Mouse (Mus musculus) embryonic fibroblast, embryonic 13.5 days (primary cell): Measurements from ENCODE around the gene Tpm4.

Experiments used
- CTCF ChIP-seq: IDR thresholded peaks from 2 replicates; pipeline ENCODE4 v1.5.1; 2011; ENCODE audit warnings: mild to moderate bottlenecking, control low read depth, low read length, moderate library complexity, borderline replicate concordance; ENCODE audit not compliant: insufficient read depth
- POLR2A ChIP-seq: IDR thresholded peaks from 2 replicates; pipeline ENCODE4 v1.6.1; 2011; ENCODE audit warnings: low read depth, mild to moderate bottlenecking, control low read depth, low read length, moderate library complexity

GRCm38 (mm10) chr8:72151418-72152078 is 16.8 kb downstream of the Tpm4 start:
- TF ChIP-seq POLR2A (no peak), CTCF (no peak)
